Mouse (Mus musculus) heart, embryonic 10.5 days (tissue): Measurements from ENCODE around the gene Rtn4. TPM values are rescaled to one million over a fixed set of nuclear protein-coding genes. Genes with fewer than 3 reads are reported as not detected.
A peak's percentile ranks its signal among the peaks of the same experiment; 100 is the strongest.

Experiments used
- DNase-seq: peaks from one replicate; pipeline ENCODE4 v3.0.0-alpha.2; 2017; ENCODE audit warnings: low spot score
- H3K27ac ChIP-seq: fragments of 300-500 bp; sonication (generic); 2 replicates; pipeline ENCODE4 v1.5.1; 2016; ENCODE audit warnings: mild to moderate bottlenecking
- H3K27me3 ChIP-seq: fragments of 300-500 bp; sonication (generic); 2 replicates; pipeline ENCODE4 v1.6.1; 2016; ENCODE audit warnings: mild to moderate bottlenecking; ENCODE audit not compliant: poor library complexity, insufficient read depth, severe bottlenecking
- H3K36me3 ChIP-seq: fragments of 300-500 bp; sonication (generic); 2 replicates; pipeline ENCODE4 v1.6.1; 2016; ENCODE audit warnings: mild to moderate bottlenecking, moderate library complexity
- H3K4me1 ChIP-seq: fragments of 300-500 bp; sonication (generic); 2 replicates; pipeline ENCODE4 v1.6.1; 2016; ENCODE audit warnings: mild to moderate bottlenecking
- H3K4me3 ChIP-seq: fragments of 300-500 bp; sonication (generic); 2 replicates; pipeline ENCODE4 v1.5.1; 2016; ENCODE audit warnings: mild to moderate bottlenecking, moderate library complexity
- H3K9me3 ChIP-seq: fragments of 300-500 bp; sonication (generic); 2 replicates; pipeline ENCODE4 v1.6.1; 2016; ENCODE audit warnings: mild to moderate bottlenecking, moderate library complexity
- WGBS: fragments of 180-500 bp; shearing (Covaris S2); methylation state at CpG from one replicate; pipeline ENCODE4 v1.1.7; 2016; 5-methylcytosine and 5-hydroxymethylcytosine counted together
- polyA plus RNA-seq: library from polyadenylated mRNA; unstranded; fragments of >200 nt; fragmentation: Nextera tagmentation; extraction: Ambion mirVana; gene quantifications from 2 replicates; pipeline ENCODE4 v1.2.1, GENCODE M21; 2016

Gene Rtn4
- polyA plus RNA-seq, 1 experiment from 2014 or later: 76.8 TPM

GRCm38 (mm10) chr11:29774760-29775159, 82.0 kb downstream of the Rtn4 start:
- 64% methylated on average over 2 of the region's 2 CpGs for WGBS
- Histone ChIP-seq H3K4me1 (peaks cover 21% of the 10 kb centered on the region), H3K27ac (peak overlapping the region; percentile 47; the same call in 1 of the 2 replicates), H3K27me3 (no peaks in the 10 kb centered on the region), H3K4me3 (no peak overlapping the region), H3K36me3 (no peaks in the 10 kb centered on the region), H3K9me3 (no peaks in the 10 kb centered on the region)
- DNase-seq: no peak

- peak; percentile 83 for DNase-seq
- H3K27ac ChIP-seq: peak overlapping the region; percentile 17; the same call in 1 of the 2 replicates
- H3K27me3 ChIP-seq: no peaks in the 10 kb centered on the region
- peaks cover 11% of the 10 kb centered on the region for H3K4me1 ChIP-seq
- no peaks in the 10 kb centered on the region for H3K9me3 ChIP-seq
- no peak overlapping the region for H3K4me3 ChIP-seq
- no peaks in the 10 kb centered on the region for H3K36me3 ChIP-seq
Measured at GRCm38 (mm10) chr11:29777964-29778363, 85.2 kb downstream of the Rtn4 start.

DNA sequence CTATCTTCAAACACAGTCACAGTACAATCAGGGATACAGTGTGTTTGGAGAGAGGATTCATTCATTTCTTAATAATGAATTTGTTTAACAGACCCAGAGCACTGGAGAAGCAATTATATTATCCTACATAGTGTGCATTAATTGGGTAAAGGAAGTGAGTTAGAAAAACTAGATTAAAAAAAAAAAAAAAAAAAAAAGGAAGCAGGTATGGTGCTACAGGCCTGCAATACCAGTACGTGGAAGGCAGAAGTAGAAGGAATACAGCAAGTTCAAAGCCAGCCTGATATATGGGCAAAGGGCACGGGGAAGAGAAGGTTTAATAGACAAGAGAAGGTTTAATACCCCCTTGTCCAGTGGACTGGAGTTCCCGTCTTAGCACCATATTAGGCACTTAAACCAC, 86.2 kb downstream of the Rtn4 start:
- 0 out of 2 replicates have a peak overlapping the region, but pooled peaks have one; percentile 17 for H3K27ac ChIP-seq
- H3K4me1 ChIP-seq: peaks cover 9% of the 10 kb centered on the region
- H3K9me3 ChIP-seq: no peaks in the 10 kb centered on the region
- no peaks in the 10 kb centered on the region for H3K36me3 ChIP-seq
- no peak overlapping the region for H3K4me3 ChIP-seq
- H3K27me3 ChIP-seq: no peaks in the 10 kb centered on the region
- DNase-seq: no peak
- WGBS: 83% methylated on average over 3 of the region's 3 CpGs

- 53% methylated on average over 2 of the region's 2 CpGs for WGBS
- Histone ChIP-seq H3K4me3 (no peak overlapping the region), H3K4me1 (peaks cover 4% of the 10 kb centered on the region)
Measured at GRCm38 (mm10) chr11:29779409-29780026, 86.8 kb downstream of the Rtn4 start.

DNA sequence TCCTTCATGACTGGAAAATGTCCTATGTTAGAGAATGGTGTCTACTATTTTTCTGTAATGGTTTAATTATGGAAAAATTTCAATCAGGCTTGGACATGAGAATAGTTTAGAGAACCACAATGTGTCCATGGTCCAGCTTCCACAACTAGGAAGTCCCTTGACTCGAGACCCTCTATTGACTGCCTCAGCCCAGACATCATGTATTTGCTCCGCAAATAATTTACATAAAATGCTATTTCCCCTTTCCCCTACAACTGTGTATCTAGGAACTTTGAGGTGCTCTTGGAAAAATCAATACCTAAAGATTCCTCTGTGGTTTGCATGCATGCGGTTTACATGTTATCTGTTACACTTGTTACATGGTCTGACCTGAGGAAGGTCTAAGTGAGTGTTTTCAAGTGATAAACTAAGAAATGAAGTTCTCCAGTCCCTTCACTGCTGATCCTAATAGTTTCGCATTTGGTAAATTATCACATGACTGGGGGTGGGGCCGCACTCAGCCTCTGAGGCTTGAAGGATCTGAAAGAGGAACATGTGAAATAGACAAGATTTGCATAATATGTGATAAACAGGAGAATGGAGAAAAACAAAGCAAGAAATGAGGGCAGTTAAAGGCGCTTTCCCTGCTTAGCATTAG, 94.0 kb downstream of the Rtn4 start:
- WGBS: 82% methylated on average over 6 of the region's 6 CpGs
- Histone ChIP-seq H3K4me1 (peaks cover 4% of the 10 kb centered on the region), H3K4me3 (no peak overlapping the region)

More at GRCm38 (mm10) chr11:29779409-29780026, 86.8 kb downstream of the Rtn4 start:
- no peak overlapping the region for H3K27ac ChIP-seq
- no peaks in the 10 kb centered on the region for H3K27me3 ChIP-seq
- no peak for DNase-seq
- H3K36me3 ChIP-seq: no peaks in the 10 kb centered on the region
- no peaks in the 10 kb centered on the region for H3K9me3 ChIP-seq

GRCm38 (mm10) chr11:29787473-29787872, 94.7 kb downstream of the Rtn4 start:
- 12% methylated on average over 5 of the region's 5 CpGs for WGBS
- DNase-seq: no peak
- Histone ChIP-seq H3K27ac (no peak overlapping the region), H3K4me3 (no peak overlapping the region), H3K9me3 (no peaks in the 10 kb centered on the region), H3K27me3 (no peaks in the 10 kb centered on the region), H3K36me3 (no peaks in the 10 kb centered on the region), H3K4me1 (peaks cover 4% of the 10 kb centered on the region)

More for the DNA sequence above, 94.0 kb downstream of the Rtn4 start:
- Histone ChIP-seq H3K27me3 (no peaks in the 10 kb centered on the region), H3K9me3 (no peaks in the 10 kb centered on the region), H3K36me3 (no peaks in the 10 kb centered on the region), H3K27ac (no peak overlapping the region)
- no peak for DNase-seq

DNA sequence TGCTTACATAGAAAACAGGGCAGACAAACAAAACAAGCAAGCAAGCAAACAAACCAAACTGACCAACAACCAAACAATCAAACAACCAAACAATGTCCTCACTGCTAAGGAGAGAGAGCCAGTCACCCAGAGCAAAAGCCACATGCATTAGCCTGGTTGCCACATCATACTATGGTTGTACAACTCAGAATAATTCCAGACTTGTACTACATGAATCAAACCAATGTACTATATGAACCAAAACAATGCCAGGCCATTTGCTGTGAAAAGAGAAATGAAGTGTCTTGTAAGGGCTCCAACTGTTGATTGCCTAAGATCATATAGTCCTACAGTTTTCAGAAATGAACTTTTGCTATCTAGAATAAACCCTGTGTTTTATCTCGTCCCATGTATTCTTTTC, 95.8 kb downstream of the Rtn4 start:
- Histone ChIP-seq H3K27ac (no peak overlapping the region), H3K9me3 (no peaks in the 10 kb centered on the region), H3K4me1 (peaks cover 4% of the 10 kb centered on the region), H3K4me3 (no peak overlapping the region), H3K36me3 (no peaks in the 10 kb centered on the region), H3K27me3 (no peaks in the 10 kb centered on the region)
- WGBS: 51% methylated on average over 1 of the region's 1 CpGs
- DNase-seq: no peak

GRCm38 (mm10) chr11:29788921-29789638, 96.3 kb downstream of the Rtn4 start:
- Histone ChIP-seq H3K36me3 (no peaks in the 10 kb centered on the region), H3K9me3 (no peaks in the 10 kb centered on the region), H3K27ac (no peak overlapping the region), H3K4me1 (peaks cover 9% of the 10 kb centered on the region), H3K27me3 (no peaks in the 10 kb centered on the region), H3K4me3 (no peak overlapping the region)
- WGBS: 73% methylated on average over 6 of the region's 6 CpGs
- no peak for DNase-seq

DNA sequence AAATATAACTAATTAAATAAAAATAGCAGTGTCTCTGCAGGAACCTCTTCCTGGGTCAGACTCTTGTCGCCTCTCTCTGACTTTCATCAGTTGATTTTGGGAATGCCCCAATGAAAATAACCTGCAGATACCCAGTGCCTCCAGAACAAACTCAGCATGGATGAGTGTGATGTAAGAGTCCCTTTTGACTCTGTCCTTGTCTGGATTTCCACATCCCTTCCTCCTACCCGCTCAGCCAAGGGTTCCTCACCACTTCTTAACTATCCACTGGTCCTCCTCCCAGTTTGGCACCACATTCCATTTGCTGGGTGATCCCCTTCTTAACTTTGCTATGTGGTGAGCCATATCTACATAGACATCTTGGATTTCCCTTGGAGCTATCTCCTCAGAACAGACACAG, 98.0 kb downstream of the Rtn4 start:
- H3K9me3 ChIP-seq: no peaks in the 10 kb centered on the region
- no peak overlapping the region for H3K27ac ChIP-seq
- H3K4me3 ChIP-seq: no peak overlapping the region
- H3K36me3 ChIP-seq: no peaks in the 10 kb centered on the region
- no peaks in the 10 kb centered on the region for H3K27me3 ChIP-seq
- DNase-seq: no peak
- 79% methylated on average over 2 of the region's 2 CpGs for WGBS
- peaks cover 20% of the 10 kb centered on the region for H3K4me1 ChIP-seq

Other genes starting within 250 kb of the Rtn4 start
- gene Prorsd1, start 177.9 kb upstream of the Rtn4 start, polyA plus RNA-seq: 21.7 and 26.0 TPM in 2 replicates
- 43.2 and 45.5 TPM in 2 replicates for gene Mtif2, start 166.5 kb upstream of the Rtn4 start, polyA plus RNA-seq
- gene Clhc1, start 145.0 kb upstream of the Rtn4 start, polyA plus RNA-seq: 0.14 and 0.18 TPM in 2 replicates
- gene Rps27a, start 144.8 kb upstream of the Rtn4 start, polyA plus RNA-seq: 784 and 841 TPM in 2 replicates
- 0.39 and 0.45 TPM in 2 replicates for gene 4931440F15Rik, start 132.7 kb downstream of the Rtn4 start, polyA plus RNA-seq